Mouse (Mus musculus): ENCODE measurements around the gene Tecpr2. TPM values are rescaled to one million over a fixed set of nuclear protein-coding genes. Genes with fewer than 3 reads are reported as not detected.
A peak's percentile ranks its signal among the peaks of the same experiment; 100 is the strongest.

The Tecpr2 gene
- polyA plus RNA-seq, 1 experiment, result 2.3 TPM

GRCm38 (mm10) chr12:110992771-110993170, 103.7 kb downstream of the Tecpr2 start:
- 51% methylated on average over 12 of the region's 12 CpGs for WGBS
- DNase-seq (ENCODE audit: low read depth, low spot score), result no peak

- WGBS, result 46% methylated on average over 3 of the region's 3 CpGs
- no peak for DNase-seq (ENCODE audit: low read depth, low spot score)
These were observed 104.2 kb downstream of the Tecpr2 start for GRCm38 (mm10) chr12:110993226-110993625.

- no peak for DNase-seq (ENCODE audit: low read depth, low spot score)
- WGBS, result 58% methylated on average over 12 of the region's 12 CpGs
These were observed 105.6 kb downstream of the Tecpr2 start for GRCm38 (mm10) chr12:110994666-110995065.

- 96% methylated on average over 11 of the region's 11 CpGs for WGBS
- DNase-seq (ENCODE audit: low read depth, low spot score), result no peak
These were observed 109.0 kb downstream of the Tecpr2 start for GRCm38 (mm10) chr12:110998092-110998491.

- no peak for DNase-seq (ENCODE audit: low read depth, low spot score)
- 95% methylated on average over 2 of the region's 2 CpGs for WGBS
These were observed 110.8 kb downstream of the Tecpr2 start for GRCm38 (mm10) chr12:110999820-111000219.

- no peak for DNase-seq (ENCODE audit: low read depth, low spot score)
- WGBS, result 98% methylated on average over 7 of the region's 7 CpGs
These were observed 111.9 kb downstream of the Tecpr2 start for GRCm38 (mm10) chr12:111000956-111001355.

- no peak for DNase-seq (ENCODE audit: low read depth, low spot score)
- WGBS, result 42% methylated on average over 9 of the region's 9 CpGs
These were observed 115.1 kb downstream of the Tecpr2 start for GRCm38 (mm10) chr12:111004142-111004541.

- DNase-seq (ENCODE audit: low read depth, low spot score), result no peak
- WGBS, result 28% methylated on average over 6 of the region's 6 CpGs
These were observed 116.7 kb downstream of the Tecpr2 start for GRCm38 (mm10) chr12:111005803-111006202.

GRCm38 (mm10) chr12:111006339-111006738, 117.3 kb downstream of the Tecpr2 start:
- WGBS, result 29% methylated on average over 5 of the region's 5 CpGs
- DNase-seq (ENCODE audit: low read depth, low spot score), result no peak

- peak; percentile 85 for DNase-seq (ENCODE audit: low read depth, low spot score)
- WGBS, result 25% methylated on average over 14 of the region's 14 CpGs
These were observed 118.4 kb downstream of the Tecpr2 start for GRCm38 (mm10) chr12:111007134-111008103.

- WGBS, result 20% methylated on average over 11 of the region's 11 CpGs
- DNase-seq (ENCODE audit: low read depth, low spot score), result peak; percentile 96
These were observed 119.7 kb downstream of the Tecpr2 start for GRCm38 (mm10) chr12:111008500-111009490.

GRCm38 (mm10) chr12:111009615-111010257, 120.7 kb downstream of the Tecpr2 start:
- WGBS, result 61% methylated on average over 6 of the region's 6 CpGs
- DNase-seq (ENCODE audit: low read depth, low spot score), result no peak

GRCm38 (mm10) chr12:111016807-111017206, 127.7 kb downstream of the Tecpr2 start:
- no peak for DNase-seq (ENCODE audit: low read depth, low spot score)
- 87% methylated on average over 3 of the region's 3 CpGs for WGBS

- WGBS, result 92% methylated on average over 11 of the region's 11 CpGs
These were observed 129.0 kb downstream of the Tecpr2 start for GRCm38 (mm10) chr12:111018068-111018467.

GRCm38 (mm10) chr12:111019086-111019485, 130.0 kb downstream of the Tecpr2 start:
- no peak for DNase-seq (ENCODE audit: low read depth, low spot score)
- 92% methylated on average over 2 of the region's 2 CpGs for WGBS

More at GRCm38 (mm10) chr12:111018068-111018467, 129.0 kb downstream of the Tecpr2 start:
- no peak for DNase-seq (ENCODE audit: low read depth, low spot score)

GRCm38 (mm10) chr12:111021138-111021537, 132.1 kb downstream of the Tecpr2 start:
- DNase-seq (ENCODE audit: low read depth, low spot score), result no peak
- whole genome bisulfite sequencing, result 57% methylated on average over 1 of the region's 1 CpGs

GRCm38 (mm10) chr12:111021577-111021976, 132.5 kb downstream of the Tecpr2 start:
- no peak for DNase-seq (ENCODE audit: low read depth, low spot score)
- 65% methylated on average over 3 of the region's 3 CpGs for WGBS

All from large intestine, adult 2 months (tissue).